Mouse (Mus musculus): ENCODE measurements around the gene H2-DMb2. TPM values are rescaled to one million over a fixed set of nuclear protein-coding genes. Genes with fewer than 3 reads are reported as not detected.
A peak's percentile ranks its signal among the peaks of the same experiment; 100 is the strongest.

H2-DMb2 gene
- polyA plus RNA-seq, 1 experiment from 2014 or later, result 1.0 TPM

- H3K27ac ChIP-seq (replicated peaks), result no peak overlapping the region
- WGBS, result 93% methylated on average over 5 of the region's 5 CpGs
- H3K27me3 ChIP-seq, result no peaks in the 10 kb centered on the region
- no peak overlapping the region for H3K4me2 ChIP-seq (replicated peaks)
- H3K9ac ChIP-seq (replicated peaks), result no peak overlapping the region
- no peaks in the 10 kb centered on the region for H3K4me1 ChIP-seq
- H3K9me3 ChIP-seq, result 0 out of 2 replicates have a peak, but pooled peaks cover 4% of the 10 kb centered on the region
- no peak for ATAC-seq (replicated peaks)
- no peaks in the 10 kb centered on the region for H3K36me3 ChIP-seq
- H3K4me3 ChIP-seq, result no peak overlapping the region
Measured at GRCm38 (mm10) chr17:34172528-34172927, 29.4 kb downstream of the H2-DMb2 start.

GRCm38 (mm10) chr17:34174075-34174474 is 31.0 kb downstream of the H2-DMb2 start:
- WGBS, result 71% methylated on average over 1 of the region's 1 CpGs
- 0 out of 2 replicates have a peak, but pooled peaks cover 4% of the 10 kb centered on the region for H3K9me3 ChIP-seq
- no peak overlapping the region for H3K4me3 ChIP-seq
- H3K27ac ChIP-seq (replicated peaks), result no peak overlapping the region
- no peaks in the 10 kb centered on the region for H3K4me1 ChIP-seq
- H3K36me3 ChIP-seq, result no peaks in the 10 kb centered on the region
- no peaks in the 10 kb centered on the region for H3K27me3 ChIP-seq
- no peak for ATAC-seq (replicated peaks)
- no peak overlapping the region for H3K9ac ChIP-seq (replicated peaks)
- no peak overlapping the region for H3K4me2 ChIP-seq (replicated peaks)

- H3K27ac ChIP-seq (replicated peaks), result no peak overlapping the region
- H3K36me3 ChIP-seq, result no peaks in the 10 kb centered on the region
- H3K9ac ChIP-seq (replicated peaks), result no peak overlapping the region
- no peak for ATAC-seq (replicated peaks)
- H3K4me2 ChIP-seq (replicated peaks), result no peak overlapping the region
- 0 out of 2 replicates have a peak, but pooled peaks cover 4% of the 10 kb centered on the region for H3K9me3 ChIP-seq
- 74% methylated on average over 4 of the region's 4 CpGs for WGBS
- H3K4me3 ChIP-seq, result no peak overlapping the region
- no peaks in the 10 kb centered on the region for H3K27me3 ChIP-seq
- H3K4me1 ChIP-seq, result no peaks in the 10 kb centered on the region
Measured at GRCm38 (mm10) chr17:34177179-34177578, 34.1 kb downstream of the H2-DMb2 start.

GRCm38 (mm10) chr17:34179019-34179418 is 35.9 kb downstream of the H2-DMb2 start:
- no peak overlapping the region for H3K27ac ChIP-seq (replicated peaks)
- no peaks in the 10 kb centered on the region for H3K27me3 ChIP-seq
- ATAC-seq (replicated peaks), result no peak
- no peak overlapping the region for H3K4me3 ChIP-seq
- H3K9ac ChIP-seq (replicated peaks), result no peak overlapping the region
- H3K4me2 ChIP-seq (replicated peaks), result no peak overlapping the region
- H3K36me3 ChIP-seq, result no peaks in the 10 kb centered on the region
- 71% methylated on average over 6 of the region's 6 CpGs for WGBS
- no peaks in the 10 kb centered on the region for H3K4me1 ChIP-seq
- H3K9me3 ChIP-seq, result 0 out of 2 replicates have a peak, but pooled peaks cover 4% of the 10 kb centered on the region

GRCm38 (mm10) chr17:34179913-34180859 is 37.1 kb downstream of the H2-DMb2 start:
- H3K27me3 ChIP-seq, result no peaks in the 10 kb centered on the region
- no peaks in the 10 kb centered on the region for H3K36me3 ChIP-seq
- no peak for ATAC-seq (replicated peaks)
- H3K4me2 ChIP-seq (replicated peaks), result no peak overlapping the region
- no peaks in the 10 kb centered on the region for H3K4me1 ChIP-seq
- no peak overlapping the region for H3K9ac ChIP-seq (replicated peaks)
- no peak overlapping the region for H3K27ac ChIP-seq (replicated peaks)
- whole genome bisulfite sequencing, result 79% methylated on average over 13 of the region's 13 CpGs
- 0 out of 2 replicates have a peak, but pooled peaks cover 4% of the 10 kb centered on the region for H3K9me3 ChIP-seq
- no peak overlapping the region for H3K4me3 ChIP-seq

GRCm38 (mm10) chr17:34183564-34184219 is 40.6 kb downstream of the H2-DMb2 start:
- no peaks in the 10 kb centered on the region for H3K36me3 ChIP-seq
- no peak overlapping the region for H3K27ac ChIP-seq (replicated peaks)
- no peak for ATAC-seq (replicated peaks)
- H3K9ac ChIP-seq (replicated peaks), result no peak overlapping the region
- H3K4me1 ChIP-seq, result peaks cover 16% of the 10 kb centered on the region
- H3K4me2 ChIP-seq (replicated peaks), result no peak overlapping the region
- 84% methylated on average over 15 of the region's 15 CpGs for WGBS
- H3K27me3 ChIP-seq, result peaks cover 27% of the 10 kb centered on the region
- no peak overlapping the region for H3K4me3 ChIP-seq
- H3K9me3 ChIP-seq, result no peaks in the 10 kb centered on the region

- peaks cover 35% of the 10 kb centered on the region for H3K27me3 ChIP-seq
Measured at GRCm38 (mm10) chr17:34185526-34185925, 42.4 kb downstream of the H2-DMb2 start.

GRCm38 (mm10) chr17:34186885-34187260 is 43.8 kb downstream of the H2-DMb2 start:
- Histone ChIP-seq H3K27me3 (peaks cover 35% of the 10 kb centered on the region), H3K9me3 (no peaks in the 10 kb centered on the region), H3K27ac (replicated peaks) (no peak overlapping the region), H3K36me3 (no peaks in the 10 kb centered on the region), H3K4me1 (peaks cover 16% of the 10 kb centered on the region), H3K9ac (replicated peaks) (peak overlapping the region; percentile 47), H3K4me2 (replicated peaks) (peak overlapping the region; percentile 90), H3K4me3 (peak overlapping the region; percentile 49)
- no peak; the same call in 1 of the 2 replicates for ATAC-seq (replicated peaks)
- 3% methylated on average over 14 of the region's 14 CpGs for WGBS

More at GRCm38 (mm10) chr17:34185526-34185925, 42.4 kb downstream of the H2-DMb2 start:
- no peak for ATAC-seq (replicated peaks)
- H3K4me3 ChIP-seq, result no peak overlapping the region
- no peak overlapping the region for H3K4me2 ChIP-seq (replicated peaks)
- 88% methylated on average over 9 of the region's 9 CpGs for WGBS
- H3K4me1 ChIP-seq, result peaks cover 16% of the 10 kb centered on the region
- no peaks in the 10 kb centered on the region for H3K9me3 ChIP-seq
- no peak overlapping the region for H3K9ac ChIP-seq (replicated peaks)
- H3K36me3 ChIP-seq, result no peaks in the 10 kb centered on the region
- no peak overlapping the region for H3K27ac ChIP-seq (replicated peaks)

- WGBS, result under 1% methylated on average over 46 of the region's 46 CpGs
- Histone ChIP-seq H3K9ac (replicated peaks) (peak within 1 kb of the TSS; percentile 47), H3K4me3 (peak within 1 kb of the TSS; percentile 49), H3K9me3 (no peaks in the 10 kb centered on the region), H3K27me3 (peaks cover 35% of the 10 kb centered on the region), H3K36me3 (no peaks in the 10 kb centered on the region), H3K27ac (replicated peaks) (no peak within 1 kb of the TSS), H3K4me2 (replicated peaks) (peak within 1 kb of the TSS; percentile 90), H3K4me1 (peaks cover 16% of the 10 kb centered on the region)
- ATAC-seq (replicated peaks), result peak; percentile 96
Measured at GRCm38 (mm10) chr17:34187261-34187916, 44.3 kb downstream of the H2-DMb2 start, which contains the start of the genes Tap1 and Psmb9. Gene Tap1 (plus strand): TSS chr17:34187553. Gene Psmb9 (minus strand): TSS chr17:34187764.

- H3K27ac ChIP-seq (replicated peaks), result no peak overlapping the region
- H3K4me1 ChIP-seq, result peaks cover 16% of the 10 kb centered on the region
- WGBS, result 5% methylated on average over 20 of the region's 20 CpGs
- H3K27me3 ChIP-seq, result peaks cover 41% of the 10 kb centered on the region
- H3K36me3 ChIP-seq, result no peaks in the 10 kb centered on the region
- peak overlapping the region; percentile 49 for H3K4me3 ChIP-seq
- H3K4me2 ChIP-seq (replicated peaks), result peak overlapping the region; percentile 90
- no peak for ATAC-seq (replicated peaks)
- H3K9ac ChIP-seq (replicated peaks), result peak overlapping the region; percentile 47
- H3K9me3 ChIP-seq, result no peaks in the 10 kb centered on the region
Measured at GRCm38 (mm10) chr17:34188010-34188409, 44.9 kb downstream of the H2-DMb2 start.

- Histone ChIP-seq H3K9ac (replicated peaks) (no peak overlapping the region), H3K27ac (replicated peaks) (no peak overlapping the region), H3K27me3 (peaks cover 49% of the 10 kb centered on the region), H3K4me2 (replicated peaks) (no peak overlapping the region), H3K9me3 (no peaks in the 10 kb centered on the region), H3K4me3 (no peak overlapping the region), H3K36me3 (no peaks in the 10 kb centered on the region), H3K4me1 (peaks cover 16% of the 10 kb centered on the region)
- 78% methylated on average over 6 of the region's 6 CpGs for WGBS
- no peak for ATAC-seq (replicated peaks)
Measured at GRCm38 (mm10) chr17:34188986-34189385, 45.9 kb downstream of the H2-DMb2 start.
